Mouse (Mus musculus): ENCODE data around the gene Ube4a. TPM values are rescaled to one million over a fixed set of nuclear protein-coding genes. Genes with fewer than 3 reads are reported as not detected.

Ube4a gene
- polyA plus RNA-seq, 1 experiment from 2014 or later: 33.5 TPM

DNA sequence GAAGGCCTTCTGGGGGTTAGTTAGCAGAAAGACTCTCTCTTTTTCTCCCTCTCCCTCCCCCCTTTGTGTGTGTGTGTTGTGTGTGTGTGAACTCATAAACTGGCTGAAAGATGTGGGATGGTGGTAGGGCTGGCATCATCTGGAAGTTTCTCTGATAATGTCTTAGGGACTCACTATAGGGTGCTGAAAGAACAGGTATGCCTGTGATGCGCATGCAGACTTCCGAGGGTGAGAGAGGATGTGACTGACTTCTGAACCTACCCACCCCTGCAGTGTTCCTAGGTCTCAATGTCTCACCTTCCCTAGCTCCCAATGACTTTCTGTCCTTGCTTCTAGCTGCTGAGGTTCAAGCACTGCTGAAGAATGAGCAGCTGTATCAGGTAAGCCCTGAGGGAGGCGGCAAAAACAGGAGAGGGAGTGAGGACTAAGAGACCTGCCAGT is 20.3 kb upstream of the Ube4a start:
- Histone ChIP-seq H3K27ac (ENCODE audit: low read length) (no peak overlapping the region), H3K36me3 (ENCODE audit: control insufficient read depth, insufficient read depth, low read length) (no peaks in the 10 kb centered on the region), H3K4me3 (ENCODE audit: low read depth, low read length) (no peak overlapping the region), H3K9ac (ENCODE audit: low read depth, low read length) (no peak overlapping the region), H3K27me3 (ENCODE audit: control insufficient read depth, insufficient read depth, low read depth, low read length) (no peaks in the 10 kb centered on the region), H3K4me2 (ENCODE audit: low read length) (no peak overlapping the region), H3K9me3 (replicated peaks; ENCODE audit: control insufficient read depth, low read length, poor library complexity, severe bottlenecking) (no peaks in the 10 kb centered on the region), H3K4me1 (ENCODE audit: control insufficient read depth, insufficient read depth, low read length) (no peaks in the 10 kb centered on the region)
- WGBS: 87% methylated on average over 3 of the region's 3 CpGs
- no peak for ATAC-seq

DNA sequence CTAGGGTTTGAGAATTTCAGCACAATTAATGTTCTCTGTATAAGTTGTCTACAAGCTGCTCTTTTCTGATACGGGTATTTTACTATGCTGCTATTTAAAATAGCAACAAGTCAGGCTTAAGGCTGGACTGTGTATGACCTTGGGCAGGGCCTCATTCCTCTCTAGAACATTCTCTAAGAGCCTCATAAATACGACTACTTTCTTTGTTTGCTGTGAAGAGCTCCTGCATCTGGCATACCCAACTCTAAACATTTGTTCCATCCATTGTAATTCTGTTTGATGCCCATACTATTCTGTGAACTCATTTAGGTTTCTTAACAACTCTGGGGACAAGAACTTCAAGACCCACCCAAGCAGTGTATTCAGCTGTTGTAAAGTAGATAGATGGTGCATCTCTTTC is 17.6 kb upstream of the Ube4a start:
- H3K9ac ChIP-seq (ENCODE audit: low read depth, low read length): no peak overlapping the region
- no peaks in the 10 kb centered on the region for H3K9me3 ChIP-seq (replicated peaks; ENCODE audit: control insufficient read depth, low read length, poor library complexity, severe bottlenecking)
- ATAC-seq: no peak
- no peaks in the 10 kb centered on the region for H3K4me1 ChIP-seq (ENCODE audit: control insufficient read depth, insufficient read depth, low read length)
- no peak overlapping the region for H3K27ac ChIP-seq (ENCODE audit: low read length)
- 82% methylated on average over 2 of the region's 2 CpGs for WGBS
- no peaks in the 10 kb centered on the region for H3K27me3 ChIP-seq (ENCODE audit: control insufficient read depth, insufficient read depth, low read depth, low read length)
- no peak overlapping the region for H3K4me2 ChIP-seq (ENCODE audit: low read length)
- H3K4me3 ChIP-seq (ENCODE audit: low read depth, low read length): no peak overlapping the region
- H3K36me3 ChIP-seq (ENCODE audit: control insufficient read depth, insufficient read depth, low read length): no peaks in the 10 kb centered on the region

DNA sequence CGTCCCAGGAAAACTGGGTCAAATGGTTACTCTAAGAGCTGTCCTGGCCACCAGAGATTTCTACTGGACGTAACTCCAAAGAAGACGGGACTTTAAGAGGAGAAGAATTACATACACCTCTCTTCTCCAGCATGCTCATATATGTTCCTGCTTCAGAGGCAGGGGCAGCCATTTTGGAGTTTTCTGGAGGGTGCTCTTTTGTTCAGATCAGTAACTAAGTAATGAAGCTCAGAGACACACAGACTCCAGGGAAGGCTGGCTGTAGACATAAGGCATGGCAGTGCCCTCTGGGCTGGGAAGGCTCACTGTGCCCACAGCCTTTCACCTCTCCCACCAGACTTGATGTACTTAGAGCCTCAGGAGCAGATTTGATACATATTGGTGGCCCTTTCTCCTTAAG is 17.1 kb upstream of the Ube4a start:
- Histone ChIP-seq H3K4me1 (ENCODE audit: control insufficient read depth, insufficient read depth, low read length) (no peaks in the 10 kb centered on the region), H3K27ac (ENCODE audit: low read length) (no peak overlapping the region), H3K27me3 (ENCODE audit: control insufficient read depth, insufficient read depth, low read depth, low read length) (no peaks in the 10 kb centered on the region), H3K36me3 (ENCODE audit: control insufficient read depth, insufficient read depth, low read length) (no peaks in the 10 kb centered on the region), H3K4me2 (ENCODE audit: low read length) (no peak overlapping the region), H3K4me3 (ENCODE audit: low read depth, low read length) (no peak overlapping the region), H3K9me3 (replicated peaks; ENCODE audit: control insufficient read depth, low read length, poor library complexity, severe bottlenecking) (no peaks in the 10 kb centered on the region), H3K9ac (ENCODE audit: low read depth, low read length) (no peak overlapping the region)
- WGBS: 83% methylated on average over 3 of the region's 3 CpGs
- no peak for ATAC-seq

DNA sequence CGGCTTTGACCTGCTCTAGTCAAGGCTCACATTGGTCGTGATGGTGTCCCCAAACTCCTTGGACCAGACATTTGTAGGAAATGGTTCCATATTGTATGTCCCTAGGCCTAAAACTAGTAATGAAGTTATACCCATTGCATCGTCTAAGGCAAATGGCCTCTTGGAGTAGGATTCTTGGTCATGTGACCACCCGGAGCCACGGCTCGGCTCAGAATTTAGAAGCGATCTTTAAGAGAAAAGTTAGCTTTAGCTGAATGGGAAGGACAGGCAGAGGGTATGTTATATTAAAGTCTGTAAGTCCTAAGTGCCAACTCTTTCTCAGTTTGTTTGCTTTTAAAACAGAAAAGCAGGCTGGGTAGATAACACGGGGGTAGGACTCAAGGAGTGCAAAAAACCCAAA is 16.7 kb upstream of the Ube4a start:
- Histone ChIP-seq H3K4me2 (ENCODE audit: low read length) (no peak overlapping the region), H3K36me3 (ENCODE audit: control insufficient read depth, insufficient read depth, low read length) (no peaks in the 10 kb centered on the region), H3K27me3 (ENCODE audit: control insufficient read depth, insufficient read depth, low read depth, low read length) (no peaks in the 10 kb centered on the region), H3K4me1 (ENCODE audit: control insufficient read depth, insufficient read depth, low read length) (no peaks in the 10 kb centered on the region), H3K9me3 (replicated peaks; ENCODE audit: control insufficient read depth, low read length, poor library complexity, severe bottlenecking) (no peaks in the 10 kb centered on the region), H3K4me3 (ENCODE audit: low read depth, low read length) (no peak overlapping the region), H3K9ac (ENCODE audit: low read depth, low read length) (no peak overlapping the region), H3K27ac (ENCODE audit: low read length) (no peak overlapping the region)
- WGBS: 91% methylated on average over 8 of the region's 8 CpGs
- ATAC-seq: no peak

DNA sequence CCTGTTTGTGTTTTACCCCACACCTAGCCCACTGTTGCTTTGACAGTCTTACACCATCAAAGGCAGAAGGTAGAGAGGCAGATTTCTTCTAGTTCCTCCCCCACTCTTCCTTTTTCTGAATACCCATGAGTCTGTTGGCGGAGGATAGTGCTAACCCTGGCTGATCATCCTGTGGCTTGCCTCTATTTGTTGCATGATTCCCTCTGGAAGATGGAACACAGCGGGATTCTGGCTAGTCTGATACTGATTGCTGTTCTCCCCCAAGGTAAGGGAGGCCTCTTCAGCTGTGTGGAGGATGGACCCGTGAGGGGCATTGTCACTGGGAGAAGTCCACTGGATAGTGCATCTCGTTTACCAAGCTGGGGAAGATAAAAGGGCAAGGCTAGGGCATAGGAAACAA is 16.3 kb upstream of the Ube4a start, which contains the start of gene Cd3d:
Gene Cd3d (plus strand): TSS at position 111 of the 400 bp plus-strand sequence.
- no peak within 1 kb of the TSS for H3K4me3 ChIP-seq (ENCODE audit: low read depth, low read length)
- WGBS: 73% methylated on average over 4 of the region's 4 CpGs
- no peaks in the 10 kb centered on the region for H3K36me3 ChIP-seq (ENCODE audit: control insufficient read depth, insufficient read depth, low read length)
- H3K27me3 ChIP-seq (ENCODE audit: control insufficient read depth, insufficient read depth, low read depth, low read length): no peaks in the 10 kb centered on the region
- no peak within 1 kb of the TSS for H3K27ac ChIP-seq (ENCODE audit: low read length)
- no peak within 1 kb of the TSS for H3K4me2 ChIP-seq (ENCODE audit: low read length)
- no peak for ATAC-seq
- H3K4me1 ChIP-seq (ENCODE audit: control insufficient read depth, insufficient read depth, low read length): no peaks in the 10 kb centered on the region
- H3K9ac ChIP-seq (ENCODE audit: low read depth, low read length): no peak within 1 kb of the TSS
- no peaks in the 10 kb centered on the region for H3K9me3 ChIP-seq (replicated peaks; ENCODE audit: control insufficient read depth, low read length, poor library complexity, severe bottlenecking)

DNA sequence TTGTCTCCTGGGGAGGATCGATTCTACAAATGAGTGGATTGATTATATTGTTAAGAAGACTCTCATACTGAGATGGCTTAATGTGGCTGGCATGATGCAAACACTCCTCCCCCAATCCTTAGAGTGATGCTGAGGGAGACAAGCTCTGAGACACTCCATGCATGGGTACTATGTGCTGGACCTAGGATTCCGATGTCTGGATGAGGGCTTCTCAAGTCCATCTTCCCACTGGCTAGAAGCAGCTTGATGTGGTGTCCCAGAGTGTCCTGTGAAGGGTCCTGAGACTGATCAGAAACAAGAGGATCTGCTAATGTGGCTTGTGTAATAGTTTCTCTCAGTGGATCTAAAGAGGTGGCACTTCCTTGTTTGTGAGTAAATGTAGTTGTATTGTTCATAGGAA is 15.7 kb upstream of the Ube4a start:
- H3K36me3 ChIP-seq (ENCODE audit: control insufficient read depth, insufficient read depth, low read length): no peaks in the 10 kb centered on the region
- WGBS: 96% methylated on average over 2 of the region's 2 CpGs
- ATAC-seq: no peak
- no peak overlapping the region for H3K4me2 ChIP-seq (ENCODE audit: low read length)
- H3K4me1 ChIP-seq (ENCODE audit: control insufficient read depth, insufficient read depth, low read length): no peaks in the 10 kb centered on the region
- no peak overlapping the region for H3K4me3 ChIP-seq (ENCODE audit: low read depth, low read length)
- H3K9me3 ChIP-seq (replicated peaks; ENCODE audit: control insufficient read depth, low read length, poor library complexity, severe bottlenecking): no peaks in the 10 kb centered on the region
- H3K27ac ChIP-seq (ENCODE audit: low read length): no peak overlapping the region
- no peak overlapping the region for H3K9ac ChIP-seq (ENCODE audit: low read depth, low read length)
- H3K27me3 ChIP-seq (ENCODE audit: control insufficient read depth, insufficient read depth, low read depth, low read length): no peaks in the 10 kb centered on the region

DNA sequence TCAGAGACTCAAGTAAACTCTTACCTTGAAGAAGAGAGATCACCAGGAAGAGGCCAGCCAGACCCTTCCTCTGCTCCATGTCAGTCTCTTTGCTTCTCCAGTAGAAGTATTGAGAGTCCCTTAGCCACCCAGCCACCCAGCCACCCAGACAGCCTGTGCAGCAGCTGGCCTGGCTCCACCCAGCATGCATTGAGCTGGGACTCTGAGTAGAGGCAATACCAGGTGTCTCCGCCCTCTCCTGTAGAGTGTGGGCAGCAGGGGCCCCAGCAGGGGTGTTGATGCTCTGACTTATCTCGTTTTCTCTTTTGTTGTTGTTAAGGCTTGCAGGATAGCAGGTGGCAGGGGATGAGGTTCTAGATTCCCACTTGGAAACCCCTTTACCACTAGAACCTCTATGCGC is 14.8 kb upstream of the Ube4a start, which contains the start of gene Cd3g:
Gene Cd3g (minus strand): TSS at position 190 of the 400 bp plus-strand sequence.
- Histone ChIP-seq H3K4me2 (ENCODE audit: low read length) (no peak within 1 kb of the TSS), H3K9me3 (replicated peaks; ENCODE audit: control insufficient read depth, low read length, poor library complexity, severe bottlenecking) (no peaks in the 10 kb centered on the region)

DNA sequence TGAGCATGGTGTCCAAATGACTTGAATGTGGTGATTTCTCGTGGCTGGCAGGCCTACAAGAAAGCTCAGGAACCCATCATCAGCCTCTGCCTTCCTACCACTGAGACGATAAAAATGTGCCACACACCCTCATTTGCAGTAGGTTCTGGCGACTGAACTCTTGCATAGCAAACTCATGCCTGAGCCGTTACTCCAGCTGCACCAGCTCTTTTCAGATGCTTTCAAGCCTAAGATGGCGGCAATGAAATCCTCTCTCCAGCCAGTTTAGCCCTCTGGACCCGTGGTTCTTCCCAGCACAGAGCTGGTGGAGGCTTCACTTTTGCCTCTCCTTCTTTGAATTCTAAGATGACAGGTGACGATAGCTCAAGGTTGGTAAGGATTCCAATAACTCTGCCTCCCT is 14.4 kb upstream of the Ube4a start:
- WGBS: 77% methylated on average over 7 of the region's 7 CpGs

More for the DNA sequence above, 14.8 kb upstream of the Ube4a start, which contains the start of gene Cd3g:
- Histone ChIP-seq H3K4me1 (ENCODE audit: control insufficient read depth, insufficient read depth, low read length) (no peaks in the 10 kb centered on the region), H3K36me3 (ENCODE audit: control insufficient read depth, insufficient read depth, low read length) (no peaks in the 10 kb centered on the region), H3K27me3 (ENCODE audit: control insufficient read depth, insufficient read depth, low read depth, low read length) (no peaks in the 10 kb centered on the region; the same call in 1 of the 2 replicates), H3K9ac (ENCODE audit: low read depth, low read length) (no peak within 1 kb of the TSS), H3K4me3 (ENCODE audit: low read depth, low read length) (no peak within 1 kb of the TSS), H3K27ac (ENCODE audit: low read length) (no peak within 1 kb of the TSS)
- 67% methylated on average over 3 of the region's 3 CpGs for WGBS
- no peak for ATAC-seq

DNA sequence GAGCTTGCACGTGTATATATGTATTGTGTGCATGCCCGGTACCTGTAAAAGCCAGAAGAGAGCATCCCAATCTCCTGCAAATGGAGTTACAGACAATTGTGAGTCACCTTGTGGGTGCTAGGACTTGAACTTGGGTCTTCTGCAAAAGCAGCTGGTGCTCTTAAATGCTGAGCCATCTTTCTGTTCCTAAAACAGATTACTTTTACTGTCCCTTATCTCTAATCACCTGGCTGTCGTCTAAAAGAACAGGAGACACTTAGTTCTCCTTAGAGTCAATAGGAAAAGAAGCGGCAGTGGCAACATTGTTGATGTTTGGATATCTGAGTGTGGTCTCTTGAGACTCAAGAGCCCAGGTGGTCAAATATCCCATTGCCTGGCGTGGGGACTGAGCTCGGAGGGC is 12.4 kb upstream of the Ube4a start:
- no peaks in the 10 kb centered on the region for H3K4me1 ChIP-seq (ENCODE audit: control insufficient read depth, insufficient read depth, low read length)
- H3K9ac ChIP-seq (ENCODE audit: low read depth, low read length): no peak overlapping the region
- H3K4me2 ChIP-seq (ENCODE audit: low read length): no peak overlapping the region
- peaks cover 12% of the 10 kb centered on the region for H3K27me3 ChIP-seq (ENCODE audit: control insufficient read depth, insufficient read depth, low read depth, low read length)
- ATAC-seq: no peak
- 83% methylated on average over 6 of the region's 6 CpGs for WGBS
- no peaks in the 10 kb centered on the region for H3K9me3 ChIP-seq (replicated peaks; ENCODE audit: control insufficient read depth, low read length, poor library complexity, severe bottlenecking)
- H3K27ac ChIP-seq (ENCODE audit: low read length): no peak overlapping the region
- no peak overlapping the region for H3K4me3 ChIP-seq (ENCODE audit: low read depth, low read length)
- H3K36me3 ChIP-seq (ENCODE audit: control insufficient read depth, insufficient read depth, low read length): no peaks in the 10 kb centered on the region

More for the DNA sequence above, 14.4 kb upstream of the Ube4a start:
- ATAC-seq: no peak
- Histone ChIP-seq H3K4me1 (ENCODE audit: control insufficient read depth, insufficient read depth, low read length) (no peaks in the 10 kb centered on the region), H3K9me3 (replicated peaks; ENCODE audit: control insufficient read depth, low read length, poor library complexity, severe bottlenecking) (no peaks in the 10 kb centered on the region), H3K4me2 (ENCODE audit: low read length) (no peak overlapping the region), H3K27me3 (ENCODE audit: control insufficient read depth, insufficient read depth, low read depth, low read length) (no peaks in the 10 kb centered on the region; the same call in 1 of the 2 replicates), H3K36me3 (ENCODE audit: control insufficient read depth, insufficient read depth, low read length) (no peaks in the 10 kb centered on the region), H3K4me3 (ENCODE audit: low read depth, low read length) (no peak overlapping the region), H3K9ac (ENCODE audit: low read depth, low read length) (no peak overlapping the region), H3K27ac (ENCODE audit: low read length) (no peak overlapping the region)

All from midbrain, embryonic 16.5 days (tissue).